Mouse (Mus musculus): ENCODE data around the gene Spag5.

The Spag5 gene

DNA sequence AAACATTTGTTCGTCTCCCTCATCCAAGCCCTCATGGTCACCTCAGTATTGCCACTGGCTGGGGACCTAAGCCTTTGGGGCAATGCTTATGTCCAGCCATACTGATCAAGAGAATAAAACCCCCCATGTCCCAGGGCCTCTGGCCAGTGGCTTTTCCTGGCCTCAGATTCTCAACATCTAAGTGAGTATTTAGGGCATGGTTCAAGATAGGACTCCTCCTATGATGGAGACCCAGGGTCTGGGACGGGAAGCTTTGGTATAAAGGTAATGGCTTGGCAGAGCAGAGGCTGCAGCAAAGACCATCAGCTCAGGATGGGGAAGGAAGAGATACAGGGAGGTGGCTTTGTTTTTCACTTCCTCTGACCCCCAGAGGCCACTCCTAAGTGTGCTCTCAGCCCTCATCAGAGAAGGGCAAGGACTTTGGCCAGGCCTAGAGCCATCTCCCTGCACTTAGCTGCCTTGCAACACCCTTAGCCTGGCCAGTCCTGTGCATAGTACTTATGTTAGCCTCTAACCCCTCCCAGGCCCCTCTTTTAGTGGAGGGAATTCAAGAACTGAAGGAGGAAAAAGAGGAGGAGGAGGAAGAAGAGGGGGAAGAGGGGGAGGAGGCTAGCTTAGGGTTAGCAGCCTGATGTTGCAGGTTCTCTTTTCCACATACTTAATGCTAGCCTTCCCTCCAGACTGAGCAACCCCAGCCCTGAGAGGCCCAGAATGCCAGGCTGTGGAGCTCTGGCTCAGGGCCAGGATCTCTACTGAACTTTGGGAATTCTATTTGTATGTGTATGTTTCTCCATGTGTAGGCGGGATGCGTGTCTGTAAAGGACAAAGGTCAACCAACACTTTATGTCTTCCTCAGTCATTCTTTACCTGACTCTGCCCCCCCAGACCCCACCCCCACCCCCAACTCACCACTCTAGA lies 48.4 kb downstream of the Spag5 start:
- no peak for DNase-seq (ENCODE audit: low spot score in 2 of 2)

DNA sequence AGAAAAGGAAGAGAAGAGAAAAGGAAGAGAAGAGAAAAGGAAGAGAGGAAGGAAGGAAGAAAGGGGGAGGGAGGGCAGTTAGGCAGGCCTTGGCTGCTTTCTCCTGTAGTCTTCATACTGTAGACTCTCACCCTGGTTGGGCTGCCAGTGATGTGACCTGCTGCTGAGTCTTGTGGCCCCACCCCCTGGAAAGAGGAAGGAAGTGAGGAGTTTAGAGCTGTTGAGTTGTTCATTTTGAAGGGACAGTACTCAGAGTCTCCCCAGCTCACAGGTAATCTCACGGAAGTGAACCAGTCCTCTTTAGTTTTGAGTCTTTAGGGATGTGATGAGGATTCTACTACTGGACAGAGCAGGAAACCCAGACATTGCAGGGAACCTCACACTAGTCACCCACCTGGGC lies 51.8 kb downstream of the Spag5 start:
- DNase-seq (ENCODE audit: low spot score in 2 of 2) = no peak

DNA sequence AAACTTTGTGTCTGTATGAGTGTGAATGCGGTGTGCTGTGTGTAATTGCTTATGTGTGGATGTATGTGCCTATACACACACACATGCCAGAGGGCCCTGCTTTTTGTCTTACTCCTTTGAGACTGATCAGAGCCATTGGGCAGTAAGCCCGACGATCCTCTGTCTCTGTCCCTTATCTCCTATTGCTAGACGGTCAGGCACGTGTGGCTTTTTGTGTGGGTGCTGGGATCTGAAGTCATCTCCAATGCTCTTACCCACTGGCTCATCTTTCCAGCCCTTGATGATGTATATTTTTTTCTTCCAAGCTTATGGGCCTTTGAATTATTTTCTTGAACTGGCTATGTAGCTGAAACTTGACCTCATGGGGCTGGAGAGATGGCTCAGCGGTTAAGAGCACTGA lies 53.6 kb downstream of the Spag5 start:
- DNase-seq (ENCODE audit: low spot score in 2 of 2) = no peak

DNA sequence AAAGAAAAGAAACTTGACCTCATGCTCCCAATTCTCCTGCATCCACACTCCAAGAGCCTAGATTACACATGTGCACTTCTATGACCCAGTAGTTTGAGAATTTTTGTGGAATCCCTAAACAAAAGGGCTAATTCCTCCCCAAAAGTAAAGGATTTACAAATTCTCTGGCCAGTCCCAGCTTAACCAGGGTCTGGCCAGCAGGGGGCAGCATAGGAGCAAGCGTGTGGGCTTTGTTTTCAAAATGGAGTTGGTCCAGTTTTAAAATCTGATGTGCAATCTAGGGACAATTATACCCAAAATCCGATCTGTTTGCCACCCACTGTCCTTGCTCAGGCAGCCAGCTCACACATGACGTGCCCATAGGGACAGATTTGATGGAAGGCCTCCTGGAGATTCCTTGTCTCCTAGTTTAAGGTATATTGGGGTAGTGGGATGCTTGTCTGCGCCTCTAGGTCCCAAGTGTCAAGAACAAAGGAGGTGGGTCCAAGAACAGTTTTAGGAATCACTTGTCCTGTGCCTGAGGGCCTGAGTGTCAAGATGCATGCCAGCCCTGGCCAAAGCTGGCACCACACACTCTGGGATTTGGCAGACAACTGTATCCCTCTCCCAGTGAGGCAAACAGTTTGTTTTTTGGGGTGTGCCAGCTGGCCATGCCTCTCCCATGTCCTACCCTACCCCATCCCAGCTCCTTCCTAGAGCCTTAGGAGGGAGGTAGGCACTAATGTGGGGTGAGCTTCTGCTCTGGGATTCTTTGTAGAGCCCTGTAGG lies 54.3 kb downstream of the Spag5 start:
- DNase-seq (ENCODE audit: low spot score in 2 of 2) = peak; percentile 47 to 71

DNA sequence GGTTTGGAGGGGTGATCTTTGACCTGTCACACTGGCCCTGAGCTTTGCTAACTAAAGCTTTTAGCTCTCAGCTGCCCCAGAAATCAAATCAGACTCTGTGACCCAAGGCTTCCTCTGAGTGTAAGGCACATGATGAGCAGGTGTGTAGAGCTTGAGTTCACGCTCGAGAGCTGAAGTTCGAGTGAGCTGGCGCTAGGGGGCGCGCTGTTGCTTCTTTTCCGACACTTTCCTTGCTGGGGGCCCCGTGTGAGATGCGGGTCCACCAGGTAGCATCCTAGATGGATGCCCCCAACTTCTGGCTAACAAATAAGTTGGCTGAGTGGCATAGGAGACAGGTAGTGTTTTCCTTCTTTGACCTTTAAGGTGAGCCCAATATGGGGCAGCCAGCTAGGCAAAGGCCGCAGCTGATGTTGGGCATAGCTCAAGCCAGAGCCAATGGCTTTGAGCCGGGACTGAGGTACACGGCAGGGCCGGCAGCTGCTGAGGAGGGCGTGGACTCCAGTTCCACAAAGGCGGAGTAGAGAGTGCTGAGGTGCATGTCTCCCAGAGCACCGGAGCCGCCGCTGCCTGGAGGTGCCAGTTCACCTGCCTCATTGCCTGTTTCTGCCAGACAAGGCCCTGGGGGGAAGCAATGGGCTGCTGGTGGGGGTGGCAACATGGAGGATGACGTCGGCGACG lies 57.1 kb downstream of the Spag5 start:
- no peak for DNase-seq (ENCODE audit: low spot score in 2 of 2)

DNA sequence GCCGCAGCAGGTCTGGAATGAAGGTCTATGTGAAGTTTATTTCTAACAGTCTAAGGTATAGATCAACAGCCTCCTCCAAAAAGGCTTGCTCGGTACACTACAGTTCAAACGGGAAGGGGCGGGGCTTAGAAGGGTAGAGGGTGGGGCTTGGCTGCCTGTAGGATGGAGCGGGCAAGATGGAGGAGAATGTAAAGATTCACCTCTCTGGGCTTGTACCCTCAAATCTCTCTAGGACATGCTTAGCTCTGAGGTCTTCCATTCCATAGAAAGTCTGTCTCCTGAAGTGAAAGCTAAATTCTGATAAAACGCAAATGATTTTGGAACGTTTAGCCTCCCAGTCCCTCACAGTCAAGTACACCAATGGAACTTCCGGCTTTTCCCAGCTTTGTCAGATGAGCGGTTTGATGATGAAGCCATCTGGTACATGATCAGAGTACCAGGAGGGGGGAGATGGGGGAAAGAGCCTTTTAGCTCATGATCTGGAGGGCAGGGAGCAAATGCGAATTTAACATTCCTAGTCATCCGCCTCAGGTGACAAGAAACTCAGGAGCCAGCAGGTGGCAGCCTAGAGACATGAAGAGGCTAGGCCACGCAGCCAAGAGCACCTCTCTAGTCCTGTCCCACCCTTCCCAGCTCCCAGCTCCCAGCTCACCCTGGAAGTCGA lies 58.9 kb downstream of the Spag5 start:
- DNase-seq (ENCODE audit: low spot score in 2 of 2) = peak; percentile 51 to 71

DNA sequence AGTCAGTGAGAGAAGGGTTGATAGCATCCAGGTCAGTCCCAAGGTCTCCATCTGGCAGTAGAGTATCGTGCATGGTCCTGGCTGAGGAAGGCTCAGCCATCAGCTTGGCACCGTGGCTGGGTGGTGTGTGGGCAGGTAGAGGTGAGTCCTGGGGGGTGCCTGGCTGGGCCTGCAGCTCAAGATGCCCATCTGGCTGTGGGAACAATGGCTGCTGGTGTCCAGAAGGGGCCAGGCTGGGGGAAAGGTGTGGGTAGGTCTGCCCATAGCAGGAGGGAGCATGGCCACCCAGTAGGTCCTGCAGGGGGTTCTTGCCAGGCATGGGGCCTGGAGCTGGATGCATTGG lies 59.4 kb downstream of the Spag5 start:
- DNase-seq (ENCODE audit: low spot score in 2 of 2) = no peak

DNA sequence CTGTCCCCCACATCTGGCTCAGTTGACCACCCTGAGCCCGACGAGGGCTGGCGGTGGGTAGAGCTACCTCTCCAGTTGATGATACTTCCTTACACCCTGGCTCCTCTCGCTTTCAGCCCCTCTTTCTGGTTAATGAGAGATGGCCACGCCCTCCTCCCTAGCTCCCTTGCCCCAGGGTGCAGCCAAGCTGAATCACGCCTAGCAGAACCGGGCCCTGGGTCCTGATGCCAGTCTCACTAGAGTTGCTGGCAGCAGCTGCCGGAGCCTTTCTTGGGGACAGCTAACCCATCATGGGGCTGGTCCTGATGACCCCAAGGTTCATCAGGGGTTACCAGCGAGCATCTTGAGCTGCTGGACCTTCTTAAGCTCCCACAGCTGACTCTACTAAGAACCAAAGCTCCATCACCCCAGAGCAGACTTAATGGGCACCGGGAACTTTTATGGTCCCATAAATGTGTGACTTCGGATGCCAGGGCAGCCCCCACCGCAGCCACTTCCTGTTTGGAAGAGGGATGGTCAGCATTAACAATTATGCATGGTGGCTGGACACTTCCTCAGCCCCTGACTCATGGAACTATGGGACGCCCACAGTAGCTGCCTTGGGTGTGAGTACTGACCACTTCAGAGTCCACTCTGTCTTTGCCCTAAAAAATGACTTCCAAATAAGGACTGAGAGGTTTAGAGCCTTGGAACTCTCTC lies 62.1 kb downstream of the Spag5 start:
- DNase-seq (ENCODE audit: low spot score in 2 of 2) = no peak

DNA sequence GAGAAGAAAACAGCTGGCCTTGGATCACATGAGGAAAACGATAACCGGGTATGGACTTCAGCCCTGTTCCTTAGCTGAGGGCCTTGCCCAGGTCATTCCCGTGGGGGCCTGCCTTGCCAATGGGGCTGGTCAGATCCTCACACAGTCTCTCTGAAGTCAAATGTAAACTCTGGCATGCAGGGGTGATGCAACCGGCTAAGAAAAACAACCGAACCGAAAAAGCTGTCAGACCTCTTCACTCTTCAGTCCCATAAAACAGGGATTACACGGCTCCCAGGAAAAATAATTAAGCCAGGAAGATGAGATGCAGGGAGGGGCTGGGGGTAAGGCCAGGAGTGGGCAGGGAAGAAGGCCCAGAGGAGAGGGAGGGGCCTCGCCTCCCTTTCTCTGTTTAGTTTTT lies 62.8 kb downstream of the Spag5 start:
- DNase-seq (ENCODE audit: low spot score in 2 of 2) = no peak

DNA sequence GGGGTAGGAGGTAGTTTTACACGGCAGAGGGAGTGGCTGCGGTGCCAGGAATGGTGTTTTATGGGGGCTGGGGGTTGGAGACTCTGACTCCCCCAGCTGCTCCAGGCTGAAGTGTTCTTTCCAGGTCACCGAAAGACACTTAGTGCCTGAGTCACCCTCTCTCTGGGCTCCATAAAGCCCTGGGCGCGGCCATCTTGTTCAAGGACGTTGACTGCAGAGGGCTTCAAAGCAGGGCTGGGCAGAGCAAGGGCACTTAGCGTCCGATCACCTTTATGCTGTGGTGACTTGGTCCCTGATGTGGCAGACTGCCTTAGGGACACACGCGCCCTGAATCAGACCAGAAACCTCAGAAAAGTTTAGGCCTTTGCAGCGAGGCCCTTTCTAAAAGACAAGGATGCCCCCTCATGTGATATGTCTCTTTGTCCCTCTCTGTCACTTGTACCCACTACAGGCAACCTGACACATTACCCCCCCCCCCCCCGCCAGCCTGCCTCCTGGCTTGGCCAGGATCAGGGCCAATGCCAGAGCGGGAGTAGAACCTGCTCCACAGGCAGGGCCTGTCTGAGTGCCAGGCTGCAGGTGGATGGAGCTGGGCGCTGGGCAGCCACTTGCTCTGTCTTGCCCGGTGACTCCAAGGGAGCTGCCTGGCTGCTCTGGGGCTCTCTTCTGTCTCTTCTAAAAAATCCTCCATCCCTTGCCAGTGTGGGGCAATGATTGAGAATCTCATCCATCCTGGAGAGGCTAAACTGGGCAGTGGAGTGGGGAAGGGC lies 66.3 kb downstream of the Spag5 start:
- DNase-seq (ENCODE audit: low spot score in 2 of 2) = no peak

DNA sequence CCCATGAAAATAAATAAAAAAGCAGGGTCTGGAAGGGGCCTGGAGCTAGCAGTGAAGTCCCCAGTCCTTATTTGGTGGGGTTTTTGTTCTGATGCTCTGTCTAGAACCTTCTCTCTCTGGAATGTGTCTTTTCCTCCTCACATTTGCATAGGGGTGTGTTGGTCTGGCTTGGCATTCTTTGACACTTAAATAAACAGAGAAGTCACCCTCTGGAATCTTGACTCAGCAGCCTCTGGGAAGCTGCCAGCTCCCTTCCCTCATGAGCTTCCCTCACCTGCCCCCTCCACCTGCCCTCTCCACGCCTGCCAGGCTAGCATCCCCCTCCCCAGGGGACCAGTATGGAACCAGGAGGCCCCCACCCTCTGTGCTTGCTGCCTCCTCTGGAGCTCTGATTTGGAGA lies 69.1 kb downstream of the Spag5 start:
- no peak for DNase-seq (ENCODE audit: low spot score in 2 of 2)

DNA sequence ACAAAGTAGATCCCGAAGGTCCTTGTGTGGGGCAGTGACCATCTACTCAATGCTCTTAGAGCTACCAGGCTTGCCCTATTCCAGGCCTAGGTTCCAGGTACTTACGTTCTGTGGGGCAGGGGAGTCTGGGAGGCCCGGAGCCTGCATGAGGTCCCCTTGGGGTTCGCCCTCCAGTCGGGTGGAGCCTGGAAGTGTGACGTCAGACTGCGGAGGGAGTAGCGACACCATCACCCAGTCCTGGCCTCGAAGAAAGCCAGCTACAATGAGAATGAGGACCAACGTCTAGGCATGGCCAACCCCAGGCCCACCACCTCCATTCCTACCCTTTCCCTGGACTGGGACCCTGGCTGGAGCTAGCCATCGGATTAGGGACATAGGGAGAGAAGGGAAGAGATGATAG lies 70.4 kb downstream of the Spag5 start:
- no peak for DNase-seq (ENCODE audit: low spot score in 2 of 2)
